In genomic region chr10:80226416-80227165, GRCm38 (mm10) we compare ENCODE assay signal across 8 mouse cellular contexts. TPM values are rescaled to one million over a fixed set of nuclear protein-coding genes. Genes with fewer than 3 reads are reported as not detected.
DNase-seq lines count a peak whose midpoint lies in the region; ATAC-seq and TF ChIP-seq lines count a peak whose summit lies in the region.

Mum1 (plus strand) TSS chr10:80226434.

- H3K4me2 ChIP-seq in heart, embryonic 13.5 days = peak within 1 kb of the TSS; percentile 77
- peak within 1 kb of the TSS; percentile 95 for H3K4me2 ChIP-seq in liver, embryonic 12.5 days
- peak within 1 kb of the TSS; percentile 86 for H3K4me2 ChIP-seq in stomach, postnatal 0 days (replicated peaks; ENCODE audit: low read depth)

- no peaks in the 10 kb centered on the region for H3K9me3 ChIP-seq in heart, embryonic 13.5 days
- no peaks in the 10 kb centered on the region for H3K9me3 ChIP-seq in liver, embryonic 12.5 days (replicated peaks)
- no peaks in the 10 kb centered on the region for H3K9me3 ChIP-seq in stomach, postnatal 0 days (ENCODE audit: control insufficient read depth, low read length)

- TF ChIP-seq EP300 in stomach, postnatal 0 days (optimal IDR thresholded peaks at IDR 0.05) = no peak

- ATAC-seq in CD4-positive, CD25-positive, alpha-beta regulatory T cell, adult 4 months = peak; percentile 97
- ATAC-seq in heart, embryonic 13.5 days (ENCODE audit: extremely low read depth, insufficient number of reproducible peaks, low FRiP score, low TSS enrichment) = peak; percentile 100
- ATAC-seq in liver, embryonic 12.5 days = peak; percentile 99
- peak; percentile 100 for ATAC-seq in stomach, postnatal 0 days (ENCODE audit: low FRiP score, low TSS enrichment)

- peak within 1 kb of the TSS; percentile 82 for H3K27ac ChIP-seq in brown adipose tissue, adult 24 weeks (replicated peaks; ENCODE audit: low read depth, low read length)
- peak within 1 kb of the TSS; percentile 91 for H3K27ac ChIP-seq in heart, embryonic 13.5 days (replicated peaks)
- H3K27ac ChIP-seq in liver, embryonic 12.5 days = peak within 1 kb of the TSS; percentile 93
- H3K27ac ChIP-seq in stomach, postnatal 0 days (replicated peaks) = peak within 1 kb of the TSS; percentile 91

- no peaks in the 10 kb centered on the region for H3K27me3 ChIP-seq in heart, embryonic 13.5 days (replicated peaks)
- H3K27me3 ChIP-seq in liver, embryonic 12.5 days (replicated peaks) = peaks cover 16% of the 10 kb centered on the region; the same call in 1 of the 2 replicates
- H3K27me3 ChIP-seq in stomach, postnatal 0 days (ENCODE audit: control insufficient read depth, insufficient read depth, low read length) = no peaks in the 10 kb centered on the region

- DNase-seq in fat pad, adult 2 months (ENCODE audit: extremely low read depth, low read depth, low spot score) = peak; percentile 82
- peak; percentile 100 for DNase-seq in kidney, postnatal 10 days
- DNase-seq in natural killer cell, adult 2 months (ENCODE audit: low spot score in 2 of 2) = peak; percentile 93 to 97
- peak; percentile 100 for DNase-seq in stomach, postnatal 0 days (ENCODE audit: low spot score)

- under 1% methylated on average over 70 of the region's 75 CpGs for whole genome bisulfite sequencing in heart, embryonic 13.5 days
- under 1% methylated on average over 71 of the region's 75 CpGs for WGBS in liver, embryonic 12.5 days (ENCODE audit: insufficient replicate concordance)
- WGBS in stomach, postnatal 0 days = under 1% methylated on average over 67 of the region's 75 CpGs

- TF ChIP-seq CTCF in stomach, postnatal 0 days (IDR thresholded peaks at IDR 0.05; ENCODE audit: low read depth) = peak; percentile 86

- peaks cover 15% of the 10 kb centered on the region for H3K4me1 ChIP-seq in brown adipose tissue, adult 24 weeks (ENCODE audit: control insufficient read depth, insufficient read depth, insufficient read length, low read length)
- peaks cover 36% of the 10 kb centered on the region for H3K4me1 ChIP-seq in heart, embryonic 13.5 days
- H3K4me1 ChIP-seq in liver, embryonic 12.5 days = peaks cover 29% of the 10 kb centered on the region
- H3K4me1 ChIP-seq in stomach, postnatal 0 days (replicated peaks; ENCODE audit: control insufficient read depth, insufficient read depth) = peaks cover 7% of the 10 kb centered on the region

- H3K36me3 ChIP-seq in heart, embryonic 13.5 days = peaks cover 30% of the 10 kb centered on the region
- H3K36me3 ChIP-seq in liver, embryonic 12.5 days = peaks cover 36% of the 10 kb centered on the region
- peaks cover 12% of the 10 kb centered on the region for H3K36me3 ChIP-seq in stomach, postnatal 0 days (ENCODE audit: control insufficient read depth, insufficient read depth, low read length)

- peak within 1 kb of the TSS; percentile 63 for H3K4me3 ChIP-seq in brown adipose tissue, adult 24 weeks (ENCODE audit: insufficient read depth, low read depth, low read length)
- H3K4me3 ChIP-seq in heart, embryonic 13.5 days = peak within 1 kb of the TSS; percentile 77
- H3K4me3 ChIP-seq in liver, embryonic 12.5 days = peak within 1 kb of the TSS; percentile 81
- peak within 1 kb of the TSS; percentile 78 for H3K4me3 ChIP-seq in stomach, postnatal 0 days (ENCODE audit: low read depth, low read length)

- peak within 1 kb of the TSS; percentile 94 for H3K9ac ChIP-seq in heart, embryonic 13.5 days
- peak within 1 kb of the TSS; percentile 94 for H3K9ac ChIP-seq in liver, embryonic 12.5 days
- H3K9ac ChIP-seq in stomach, postnatal 0 days (ENCODE audit: low read length) = peak within 1 kb of the TSS; percentile 88

RNA-seq across cellular contexts. Expression of gene Mum1, which starts in this region (rescaled TPM):
- polyA plus RNA-seq in CD4-positive, CD25-positive, alpha-beta regulatory T cell, adult 4 months (2017; shearing (Covaris generic)) = 10 to 100 TPM; 73.3 to 96.9 TPM
- 9.7 and 11.1 TPM in 2 replicates for polyA plus RNA-seq in brown adipose tissue, adult 24 weeks (2012; ENCODE audit: insufficient read depth, insufficient read length, missing spikeins)
- polyA plus RNA-seq in heart, embryonic 13.5 days (2015; fragmentation: Nextera tagmentation; extraction: Ambion mirVana) = 41.7 and 43.7 TPM in 2 replicates
- polyA plus RNA-seq in liver, embryonic 12.5 days (2016; fragmentation: Nextera tagmentation; extraction: Ambion mirVana) = 33.5 and 35.1 TPM in 2 replicates
- polyA plus RNA-seq in stomach, postnatal 0 days (2015; fragmentation: Nextera tagmentation; extraction: Ambion mirVana) = 23.1 and 23.9 TPM in 2 replicates

Comparison
In these comparisons a context has a peak if more than half of its experiments do, and no peak if none do; other contexts are left out.
1. Peak in every context shown above with its lines: DNase-seq, ATAC-seq, H3K4me3 ChIP-seq and H3K27ac ChIP-seq.